ENCODE assay signal across 12 mouse cellular contexts in the genomic region with DNA sequence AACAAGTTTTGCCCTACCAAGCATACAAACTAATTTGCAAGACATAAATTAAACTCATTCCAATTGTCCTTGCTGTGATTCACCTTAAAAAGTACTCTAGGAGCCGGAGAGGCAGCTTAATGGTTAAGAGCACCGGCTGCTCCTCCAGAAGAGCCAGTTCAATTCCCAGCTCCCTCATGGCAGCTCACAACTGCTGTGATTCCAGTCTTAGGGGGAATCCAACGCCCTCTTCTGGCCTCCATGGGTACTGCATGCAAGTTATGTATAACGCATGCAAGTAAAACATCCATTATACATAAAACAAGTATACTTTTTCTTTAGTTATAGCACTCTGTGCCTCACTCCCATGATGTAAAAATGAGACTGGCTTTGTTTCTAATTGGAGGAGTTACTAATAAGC. TPM values are rescaled to one million over a fixed set of nuclear protein-coding genes. Genes with fewer than 3 reads are reported as not detected.
DNase-seq lines count a peak whose midpoint lies in the region; ATAC-seq and TF ChIP-seq lines count a peak whose summit lies in the region.
"Had no signal": no experiment of that assay in that cellular context is flagged by ENCODE, and none has a peak within 500 bp of the region (broad histone marks: within the 10 kb centered on the region; RNA-seq: fewer than 3 reads in every experiment).

No protein-coding gene starts in this region.

- WGBS in kidney, postnatal 0 days = 63% methylated on average over 4 of the region's 4 CpGs
- 65% methylated on average over 4 of the region's 4 CpGs for WGBS in kidney, embryonic 14.5 days
- WGBS in bone marrow, adult 2 months = 74% methylated on average over 4 of the region's 4 CpGs

- peak; percentile 64 for TF ChIP-seq CTCF in kidney, postnatal 0 days (IDR thresholded peaks at IDR 0.05; ENCODE audit: low read depth)
- peak; percentile 10; the same call in 1 of the 2 replicates for TF ChIP-seq CTCF in bone marrow, adult 2 months (IDR thresholded peaks at IDR 0.05; ENCODE audit: control insufficient read depth, insufficient read depth, low read length)

- H3K4me1 ChIP-seq in kidney, postnatal 0 days (replicated peaks; ENCODE audit: insufficient read depth, low read length) = peaks cover 17% of the 10 kb centered on the region; the same call in 1 of the 2 replicates
- peaks cover 18% of the 10 kb centered on the region for H3K4me1 ChIP-seq in kidney, embryonic 14.5 days (ENCODE audit: control insufficient read depth, insufficient read depth, low read length)
- H3K4me1 ChIP-seq in bone marrow, adult 2 months (ENCODE audit: control insufficient read depth, insufficient read depth, low read length) = no peaks in the 10 kb centered on the region; the same call in 1 of the 2 replicates

- no peak overlapping the region for H3K4me3 ChIP-seq in kidney, postnatal 0 days (replicated peaks; ENCODE audit: low read depth, low read length)
- no peak overlapping the region for H3K4me3 ChIP-seq in kidney, embryonic 14.5 days (ENCODE audit: low read length)
- no peak overlapping the region for H3K4me3 ChIP-seq in bone marrow, adult 2 months (replicated peaks; ENCODE audit: control insufficient read depth, low read depth, low read length)
- H3K4me3 ChIP-seq: embryonic facial prominence, embryonic 13.5 days; limb, embryonic 13.5 days had no signal

- no peak for TF ChIP-seq POLR2A in bone marrow, adult 2 months (IDR thresholded peaks at IDR 0.05; ENCODE audit: borderline replicate concordance, control insufficient read depth, low read depth, low read length)

- ATAC-seq in kidney, postnatal 0 days (replicated peaks; ENCODE audit: low FRiP score, low read depth) = no peak
- no peak for ATAC-seq in kidney, embryonic 14.5 days (ENCODE audit: low FRiP score, low TSS enrichment)
- ATAC-seq: intestine, embryonic 16.5 days; midbrain, embryonic 16.5 days had no signal

- H3K27me3 ChIP-seq in kidney, postnatal 0 days (ENCODE audit: insufficient read depth, low read length) = no peaks in the 10 kb centered on the region
- H3K27me3 ChIP-seq in kidney, embryonic 14.5 days (ENCODE audit: control insufficient read depth, insufficient read depth, low read length) = no peaks in the 10 kb centered on the region
- H3K27me3 ChIP-seq: embryonic facial prominence, embryonic 13.5 days; limb, embryonic 13.5 days had no signal

- no peak overlapping the region for H3K27ac ChIP-seq in kidney, postnatal 0 days
- H3K27ac ChIP-seq in kidney, embryonic 14.5 days (ENCODE audit: low read depth, low read length) = no peak overlapping the region
- H3K27ac ChIP-seq in bone marrow, adult 2 months (ENCODE audit: control insufficient read depth, insufficient read depth, low read depth, low read length, poor library complexity) = no peak overlapping the region
- H3K27ac ChIP-seq: embryonic facial prominence, embryonic 13.5 days; limb, embryonic 13.5 days had no signal

- no peaks in the 10 kb centered on the region for H3K9me3 ChIP-seq in kidney, postnatal 0 days (replicated peaks; ENCODE audit: low read length)
- no peaks in the 10 kb centered on the region for H3K9me3 ChIP-seq in kidney, embryonic 14.5 days (ENCODE audit: control insufficient read depth, low read length)
- H3K9me3 ChIP-seq: embryonic facial prominence, embryonic 13.5 days; limb, embryonic 13.5 days had no signal

- 0 out of 2 replicates have a peak, but pooled peaks cover 7% of the 10 kb centered on the region for H3K36me3 ChIP-seq in kidney, postnatal 0 days (ENCODE audit: insufficient read depth, low read length)
- peaks cover 22% of the 10 kb centered on the region; the same call in 1 of the 2 replicates for H3K36me3 ChIP-seq in kidney, embryonic 14.5 days (ENCODE audit: control insufficient read depth, insufficient read depth, low read length)

- no peak overlapping the region for H3K9ac ChIP-seq in kidney, postnatal 0 days (ENCODE audit: low read depth, low read length)
- no peak overlapping the region for H3K9ac ChIP-seq in kidney, embryonic 14.5 days (ENCODE audit: low read depth, low read length)
- H3K9ac ChIP-seq: embryonic facial prominence, embryonic 13.5 days; limb, embryonic 13.5 days had no signal

- DNase-seq in kidney, postnatal 0 days (ENCODE audit: low spot score) = no peak
- DNase-seq in thymus, postnatal 25 days = peak; percentile 47
- DNase-seq in thymus, postnatal 0 days (ENCODE audit: low spot score) = no peak
- DNase-seq in embryo, embryonic 10.5 days (ENCODE audit: low spot score) = no peak
- DNase-seq in cerebellum, postnatal 10 days = no peak
- DNase-seq: gastrocnemius, postnatal 25 days had no signal

- H3K4me2 ChIP-seq in kidney, postnatal 0 days (ENCODE audit: low read length) = no peak overlapping the region
- H3K4me2 ChIP-seq in kidney, embryonic 14.5 days (replicated peaks; ENCODE audit: low read depth, low read length) = no peak overlapping the region
- H3K4me2 ChIP-seq: embryonic facial prominence, embryonic 13.5 days; limb, embryonic 13.5 days had no signal

RNA-seq across cellular contexts. Expression of a gene that starts 27.7 kb away (rescaled TPM):
- 50.2 and 53.9 TPM in 2 replicates for polyA plus RNA-seq in kidney, postnatal 0 days (2015; fragmentation: Nextera tagmentation; extraction: Ambion mirVana)
- polyA plus RNA-seq in kidney, embryonic 14.5 days (2014; fragmentation: Nextera tagmentation; extraction: Ambion mirVana) = 43.4 and 49.1 TPM in 2 replicates
- polyA plus RNA-seq in thymus, postnatal 0 days (2015; fragmentation: Nextera tagmentation; extraction: Ambion mirVana) = 18.2 and 19.1 TPM in 2 replicates
- 8.3 and 15.5 TPM in 2 replicates for polyA plus RNA-seq in bone marrow, adult 2 months (2011; ENCODE audit: insufficient read depth, insufficient read length, low replicate concordance, missing spikeins)
